Mouse (Mus musculus) liver, adult 2 months (tissue): ENCODE measurements around the gene Bmpr1a.

Experiments used
- CTCF ChIP-seq: fragments of 200-500 bp; IDR thresholded peaks from 2 replicates; pipeline ENCODE4 v1.5.1; 2011; ENCODE audit warnings: low read depth, low read length, control low read depth
- POLR2A ChIP-seq: fragments of 200-500 bp; IDR thresholded peaks from 2 replicates; pipeline ENCODE4 v1.6.1; 2011; ENCODE audit warnings: low read length, control low read depth; ENCODE audit not compliant: insufficient read depth; ENCODE audit errors: extremely low read depth

DNA sequence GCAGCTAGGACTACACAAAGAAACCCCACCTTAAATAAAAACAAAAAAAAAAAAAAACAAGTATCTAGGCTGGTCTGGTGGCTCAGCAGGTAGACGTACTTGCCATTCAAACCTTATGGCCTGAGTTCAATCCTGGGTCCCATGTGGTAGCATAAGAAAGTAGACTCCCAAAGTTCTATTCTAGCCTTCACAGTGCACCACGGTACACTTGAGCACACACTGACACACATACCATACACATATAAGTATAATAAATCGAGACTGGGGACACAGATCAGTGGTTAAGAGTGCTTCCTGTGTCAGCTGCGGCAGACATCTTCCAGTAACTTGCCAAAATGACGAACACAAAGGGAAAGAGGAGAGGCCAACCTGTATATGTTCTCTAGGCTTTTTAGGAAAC, 12.7 kb upstream of the Bmpr1a start:
- TF ChIP-seq POLR2A (no peak), CTCF (no peak)
